Mouse (Mus musculus) urinary bladder, postnatal 10 days (tissue): ENCODE measurements around the gene Bcas2.
"Not testable (repeated sequence)": the region's sequence is repeated elsewhere in the genome, so short reads cannot be mapped to it uniquely, and the experiment has no call there.

Experiments
- DNase-seq: peaks from one replicate; pipeline ENCODE4 v3.0.0; 2022; ENCODE audit warnings: low spot score

The Bcas2 gene

DNA sequence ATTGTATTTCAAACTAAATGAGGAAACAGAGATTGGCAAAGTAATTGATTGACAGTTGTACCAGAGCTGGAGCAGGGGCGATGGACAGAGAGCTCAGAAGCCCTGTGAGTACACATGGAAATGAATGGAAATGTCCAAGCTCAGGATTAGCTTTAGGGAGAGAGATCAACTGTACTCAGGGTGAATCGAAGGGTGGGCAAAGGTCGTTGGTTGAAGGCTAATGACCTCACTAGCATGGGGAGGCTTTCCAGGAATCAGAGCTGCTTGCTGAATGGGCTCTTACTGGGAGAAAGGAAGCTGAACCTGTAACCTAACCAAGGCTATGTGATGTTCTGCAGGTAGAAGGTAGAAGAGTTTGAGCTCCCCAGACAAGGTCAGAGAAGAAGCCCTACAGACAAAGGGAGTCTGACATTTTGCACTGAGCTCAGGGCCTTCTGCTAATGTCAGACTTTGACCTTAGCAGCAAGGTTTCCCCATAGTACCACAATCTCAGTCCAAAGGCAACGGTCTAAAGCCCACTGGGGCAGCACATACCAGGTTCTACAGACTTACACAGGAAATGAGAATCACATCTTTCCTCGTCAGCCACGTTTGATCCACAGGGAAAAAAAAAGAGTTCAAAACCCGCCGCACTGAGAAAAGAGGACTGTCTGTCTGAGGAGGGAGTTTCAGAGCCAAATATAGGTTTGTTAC lies 43.3 kb downstream of the Bcas2 start:
- DNase-seq: no peak

DNA sequence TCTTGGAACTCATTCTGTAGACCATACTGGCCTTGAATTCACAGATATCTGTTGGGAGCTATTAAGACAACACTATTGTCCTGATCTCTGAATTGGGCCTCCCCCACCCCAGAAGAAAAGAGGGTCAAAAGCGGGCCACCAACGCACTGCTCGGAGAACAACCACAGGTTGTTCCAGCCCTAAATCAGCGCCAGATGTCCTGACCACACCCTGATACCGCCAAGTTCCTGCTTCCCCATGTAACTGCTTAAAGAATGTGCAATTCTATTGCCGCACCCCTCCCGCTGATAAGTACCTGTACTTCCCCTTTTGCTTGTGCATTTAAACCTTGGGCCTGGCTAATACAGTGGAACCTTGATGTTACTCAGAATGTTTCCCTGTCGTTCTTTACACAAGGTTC lies 43.9 kb downstream of the Bcas2 start:
- not testable (repeated sequence) for DNase-seq

GRCm38 (mm10) chr3:103221435-103221834 lies 50.0 kb downstream of the Bcas2 start:
- no peak for DNase-seq

DNA sequence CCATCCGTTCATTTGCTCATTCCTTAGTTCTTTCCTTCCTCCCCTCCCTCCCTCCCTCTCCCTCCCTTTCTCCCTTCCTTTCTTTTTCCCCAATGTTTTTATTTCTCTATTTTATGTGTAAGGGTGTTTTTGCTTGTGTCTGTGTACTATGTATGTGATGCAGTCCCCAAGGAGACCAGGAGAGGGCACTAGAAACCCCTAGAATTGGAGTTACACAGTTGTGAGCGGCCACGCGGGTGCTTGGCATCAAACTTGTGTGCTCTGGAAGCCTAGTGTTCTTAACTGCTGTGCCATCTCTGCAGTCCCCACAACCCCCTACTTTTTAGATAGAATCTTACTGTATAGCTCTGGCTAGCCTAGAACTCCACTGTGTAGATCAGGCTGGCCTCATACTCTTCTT lies 52.3 kb downstream of the Bcas2 start:
- DNase-seq: no peak

- no peak for DNase-seq
Measured at GRCm38 (mm10) chr3:103224231-103224765, 52.8 kb downstream of the Bcas2 start.

GRCm38 (mm10) chr3:103227729-103228128 lies 56.3 kb downstream of the Bcas2 start:
- no peak for DNase-seq
